Comparison of ENCODE assay signal across 17 mouse cellular contexts in the genomic region with DNA sequence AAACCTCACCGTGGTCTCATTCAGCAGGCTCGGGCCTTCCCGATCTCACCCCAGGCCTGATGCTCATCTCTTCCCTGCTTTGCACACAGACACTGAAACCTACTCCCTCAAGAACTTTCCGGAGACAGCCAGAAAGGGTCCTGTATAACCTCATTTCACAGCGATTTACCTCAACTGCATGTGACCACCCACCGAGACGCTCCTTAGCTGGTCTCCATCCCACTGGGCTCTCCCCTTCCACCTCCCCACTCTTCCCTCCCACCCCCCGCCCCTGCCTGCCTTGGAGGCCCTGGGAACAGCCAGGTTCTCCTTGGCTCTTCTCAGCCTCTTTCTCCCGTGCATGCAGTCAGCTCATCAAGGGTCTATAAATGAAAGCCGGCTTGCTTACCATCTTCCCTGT. TPM values are rescaled to one million over a fixed set of nuclear protein-coding genes. Genes with fewer than 3 reads are reported as not detected.
DNase-seq lines count a peak whose midpoint lies in the region; ATAC-seq and TF ChIP-seq lines count a peak whose summit lies in the region.
"Had no signal": no experiment of that assay in that cellular context is flagged by ENCODE, and none has a peak within 500 bp of the region (broad histone marks: within the 10 kb centered on the region; RNA-seq: fewer than 3 reads in every experiment).

No protein-coding gene starts in this region.

- no peak overlapping the region for H3K4me3 ChIP-seq in heart, embryonic 16.5 days (ENCODE audit: low read length)
- H3K4me3 ChIP-seq in heart, adult 2 months, result no peak overlapping the region
- no peak overlapping the region for H3K4me3 ChIP-seq in stomach, embryonic 14.5 days (ENCODE audit: low read depth, low read length)
- H3K4me3 ChIP-seq in stomach, postnatal 0 days (ENCODE audit: low read depth, low read length), result no peak overlapping the region
- no peak overlapping the region for H3K4me3 ChIP-seq in intestine, embryonic 16.5 days (ENCODE audit: low read length)
- H3K4me3 ChIP-seq: heart, embryonic 12.5 days; liver, embryonic 15.5 days; megakaryocyte, embryonic 14.5 days had no signal

- no peak for DNase-seq in heart, adult 2 months
- no peak for DNase-seq in stomach, postnatal 0 days (ENCODE audit: low spot score)
- no peak for DNase-seq in adrenal gland, postnatal 25 days
- no peak for DNase-seq in c-Kit-positive CD71-positive TER-119-positive erythroid progenitor cells, embryonic 14.5 days (ENCODE audit: low spot score)
- DNase-seq: adrenal gland, postnatal 10 days; B cell, adult 2 months; cerebellum, adult 2 months; gastrocnemius, postnatal 14 days; heart, postnatal 4 days; lung, postnatal 14 days had no signal

- no peak overlapping the region for H3K27ac ChIP-seq in heart, embryonic 16.5 days (ENCODE audit: low read length)
- H3K27ac ChIP-seq in heart, adult 2 months, result no peak overlapping the region
- H3K27ac ChIP-seq in stomach, embryonic 14.5 days (ENCODE audit: low read length), result peak overlapping the region; percentile 23; the same call in 1 of the 2 replicates
- H3K27ac ChIP-seq in stomach, postnatal 0 days (replicated peaks), result no peak overlapping the region
- H3K27ac ChIP-seq in intestine, embryonic 16.5 days (ENCODE audit: low read length), result peak overlapping the region; percentile 28; the same call in 1 of the 2 replicates
- H3K27ac ChIP-seq: kidney, postnatal 0 days; liver, embryonic 15.5 days had no signal

- 46% methylated on average over 10 of the region's 10 CpGs for WGBS in heart, embryonic 16.5 days
- whole genome bisulfite sequencing in heart, adult 2 months, result 55% methylated on average over 10 of the region's 10 CpGs
- WGBS in stomach, embryonic 14.5 days, result 35% methylated on average over 10 of the region's 10 CpGs
- 30% methylated on average over 10 of the region's 10 CpGs for WGBS in stomach, postnatal 0 days
- WGBS in intestine, embryonic 16.5 days, result 40% methylated on average over 10 of the region's 10 CpGs

- peaks cover 15% of the 10 kb centered on the region for H3K4me1 ChIP-seq in heart, embryonic 16.5 days (ENCODE audit: control insufficient read depth, insufficient read depth, low read length)
- no peaks in the 10 kb centered on the region for H3K4me1 ChIP-seq in heart, adult 2 months (ENCODE audit: control insufficient read depth, insufficient read depth, low read length)
- H3K4me1 ChIP-seq in stomach, embryonic 14.5 days (ENCODE audit: control insufficient read depth, insufficient read depth, low read length), result peaks cover 9% of the 10 kb centered on the region; the same call in 1 of the 2 replicates
- H3K4me1 ChIP-seq in stomach, postnatal 0 days (replicated peaks; ENCODE audit: control insufficient read depth, insufficient read depth), result no peaks in the 10 kb centered on the region
- H3K4me1 ChIP-seq in intestine, embryonic 16.5 days (ENCODE audit: control insufficient read depth, insufficient read depth, low read length), result peaks cover 3% of the 10 kb centered on the region; the same call in 1 of the 2 replicates
- H3K4me1 ChIP-seq: liver, embryonic 15.5 days had no signal

- H3K27me3 ChIP-seq in heart, embryonic 16.5 days (ENCODE audit: control insufficient read depth, insufficient read depth, low read length), result no peaks in the 10 kb centered on the region
- H3K27me3 ChIP-seq in heart, adult 2 months (ENCODE audit: control insufficient read depth, insufficient read depth, low read length), result no peaks in the 10 kb centered on the region
- no peaks in the 10 kb centered on the region for H3K27me3 ChIP-seq in stomach, embryonic 14.5 days (ENCODE audit: control insufficient read depth, insufficient read depth, low read length)
- no peaks in the 10 kb centered on the region for H3K27me3 ChIP-seq in stomach, postnatal 0 days (ENCODE audit: control insufficient read depth, insufficient read depth, low read length)
- H3K27me3 ChIP-seq in intestine, embryonic 16.5 days (replicated peaks; ENCODE audit: control insufficient read depth, insufficient read depth, low read length), result no peaks in the 10 kb centered on the region
- H3K27me3 ChIP-seq: heart, embryonic 12.5 days; liver, embryonic 15.5 days had no signal

- 0 out of 2 replicates have a peak overlapping the region, but pooled peaks have one; percentile 9 for H3K9ac ChIP-seq in heart, embryonic 16.5 days (ENCODE audit: low read length)
- H3K9ac ChIP-seq in heart, adult 2 months (ENCODE audit: low read depth, low read length), result no peak overlapping the region
- no peak overlapping the region for H3K9ac ChIP-seq in stomach, embryonic 14.5 days (replicated peaks; ENCODE audit: low read depth, low read length)
- no peak overlapping the region for H3K9ac ChIP-seq in stomach, postnatal 0 days (ENCODE audit: low read length)
- H3K9ac ChIP-seq in intestine, embryonic 16.5 days (ENCODE audit: low read depth, low read length), result 0 out of 2 replicates have a peak overlapping the region, but pooled peaks have one; percentile 16
- H3K9ac ChIP-seq: heart, embryonic 12.5 days; liver, embryonic 15.5 days had no signal

- H3K79me2 ChIP-seq in heart, adult 2 months (replicated peaks; ENCODE audit: control insufficient read depth, insufficient read depth, low read length), result no peaks in the 10 kb centered on the region

- H3K36me3 ChIP-seq in heart, embryonic 16.5 days (ENCODE audit: control insufficient read depth, insufficient read depth), result no peaks in the 10 kb centered on the region
- no peaks in the 10 kb centered on the region for H3K36me3 ChIP-seq in heart, adult 2 months (ENCODE audit: control insufficient read depth, insufficient read depth, low read length)
- no peaks in the 10 kb centered on the region for H3K36me3 ChIP-seq in stomach, embryonic 14.5 days (ENCODE audit: control insufficient read depth, insufficient read depth, low read length)
- no peaks in the 10 kb centered on the region for H3K36me3 ChIP-seq in stomach, postnatal 0 days (ENCODE audit: control insufficient read depth, insufficient read depth, low read length)
- H3K36me3 ChIP-seq in intestine, embryonic 16.5 days (ENCODE audit: control insufficient read depth, insufficient read depth, low read length), result no peaks in the 10 kb centered on the region
- H3K36me3 ChIP-seq: heart, embryonic 12.5 days; liver, embryonic 15.5 days had no signal

- no peak for TF ChIP-seq EP300 in heart, adult 2 months (IDR thresholded peaks at IDR 0.05; ENCODE audit: insufficient read depth, low read depth, low read length)
- TF ChIP-seq EP300 in stomach, postnatal 0 days (optimal IDR thresholded peaks at IDR 0.05), result no peak

- no peak for TF ChIP-seq POLR2A in heart, adult 2 months (IDR thresholded peaks at IDR 0.05; ENCODE audit: insufficient read depth, low read depth, low read length)

- H3K9me3 ChIP-seq in heart, embryonic 16.5 days (replicated peaks; ENCODE audit: control insufficient read depth, low read length), result peaks cover 3% of the 10 kb centered on the region; the same call in 1 of the 2 replicates
- no peaks in the 10 kb centered on the region for H3K9me3 ChIP-seq in stomach, embryonic 14.5 days (ENCODE audit: control insufficient read depth, low read depth, low read length)
- no peaks in the 10 kb centered on the region for H3K9me3 ChIP-seq in stomach, postnatal 0 days (ENCODE audit: control insufficient read depth, low read length)
- H3K9me3 ChIP-seq in intestine, embryonic 16.5 days (ENCODE audit: control insufficient read depth, low read length), result no peaks in the 10 kb centered on the region; the same call in 1 of the 2 replicates
- H3K9me3 ChIP-seq: heart, embryonic 12.5 days; liver, embryonic 15.5 days had no signal

- ATAC-seq in heart, embryonic 16.5 days (replicated peaks; ENCODE audit: extremely low read depth, insufficient read depth, low FRiP score), result no peak
- ATAC-seq in stomach, embryonic 14.5 days (ENCODE audit: insufficient number of reproducible peaks, insufficient read depth, low FRiP score, low read depth), result peak; percentile 61; the same call in 1 of the 2 replicates
- no peak; the same call in 1 of the 2 replicates for ATAC-seq in stomach, postnatal 0 days (ENCODE audit: low FRiP score, low TSS enrichment)
- ATAC-seq in intestine, embryonic 16.5 days, result no peak

- intact Hi-C loops in heart, adult 2 months (cut with DNase I), result no loop called here

- H3K4me2 ChIP-seq in heart, embryonic 16.5 days (ENCODE audit: low read depth, low read length), result no peak overlapping the region
- 0 out of 2 replicates have a peak overlapping the region, but pooled peaks have one; percentile 11 for H3K4me2 ChIP-seq in stomach, embryonic 14.5 days (replicated peaks; ENCODE audit: low read depth, low read length)
- no peak overlapping the region; the same call in 1 of the 2 replicates for H3K4me2 ChIP-seq in stomach, postnatal 0 days (replicated peaks; ENCODE audit: low read depth)
- peak overlapping the region; percentile 27 for H3K4me2 ChIP-seq in intestine, embryonic 16.5 days (ENCODE audit: low read depth, low read length)
- H3K4me2 ChIP-seq: heart, embryonic 12.5 days; liver, embryonic 15.5 days had no signal

- no peak for TF ChIP-seq CTCF in heart, adult 2 months (IDR thresholded peaks at IDR 0.05)
- TF ChIP-seq CTCF in stomach, postnatal 0 days (IDR thresholded peaks at IDR 0.05; ENCODE audit: low read depth), result no peak

RNA-seq across cellular contexts. Expression of a gene that starts 33.8 kb away (rescaled TPM):
- 14.8 and 15.5 TPM in 2 replicates for polyA plus RNA-seq in heart, embryonic 16.5 days (2015; fragmentation: Nextera tagmentation; extraction: Ambion mirVana)
- total RNA-seq in heart, adult 2 months (2021), result 10 to 100 TPM in 1 of 2 experiments, 1 to 10 TPM in 1; 9.2 to 10.3 TPM
- 6.3 and 8.3 TPM in 2 replicates for polyA plus RNA-seq in heart, adult 2 months (2012; rRNA removed)
- 27.6 and 30.1 TPM in 2 replicates for polyA plus RNA-seq in stomach, embryonic 14.5 days (2014; fragmentation: Nextera tagmentation; extraction: Ambion mirVana)
- polyA plus RNA-seq in stomach, postnatal 0 days (2015; fragmentation: Nextera tagmentation; extraction: Ambion mirVana), result 5.9 and 6.4 TPM in 2 replicates
- polyA plus RNA-seq in intestine, embryonic 16.5 days (2015; fragmentation: Nextera tagmentation; extraction: Ambion mirVana), result 12.8 and 13.0 TPM in 2 replicates
- total RNA-seq in adrenal gland, postnatal 25 days (2021), result 13.7 and 15.4 TPM in 2 replicates

RNA-seq across cellular contexts. Expression of a gene that starts 57.9 kb away (rescaled TPM):
- 3.1 and 3.7 TPM in 2 replicates for polyA plus RNA-seq in heart, embryonic 16.5 days (2015; fragmentation: Nextera tagmentation; extraction: Ambion mirVana)
- under 1 TPM; 0.52 to 0.65 TPM for total RNA-seq in heart, adult 2 months (2021)
- polyA plus RNA-seq in heart, adult 2 months (2012; rRNA removed), result 1.5 and 2.0 TPM in 2 replicates
- 1.3 and 1.7 TPM in 2 replicates for polyA plus RNA-seq in stomach, embryonic 14.5 days (2014; fragmentation: Nextera tagmentation; extraction: Ambion mirVana)
- polyA plus RNA-seq in stomach, postnatal 0 days (2015; fragmentation: Nextera tagmentation; extraction: Ambion mirVana), result 0.22 and 0.30 TPM in 2 replicates
- 0.40 and 0.50 TPM in 2 replicates for polyA plus RNA-seq in intestine, embryonic 16.5 days (2015; fragmentation: Nextera tagmentation; extraction: Ambion mirVana)
- total RNA-seq in adrenal gland, postnatal 25 days (2021), result 1.3 and 1.6 TPM in 2 replicates

Comparison
In these comparisons a context has a peak if more than half of its experiments do, and no peak if none do; other contexts are left out.
1. H3K27ac ChIP-seq: peak in stomach, embryonic 14.5 days (single experiment) and intestine, embryonic 16.5 days (single experiment); none in heart, embryonic 16.5 days (single experiment), heart, adult 2 months (single experiment) and stomach, postnatal 0 days (single experiment).
2. H3K4me2 ChIP-seq: peak in stomach, embryonic 14.5 days (single experiment) and intestine, embryonic 16.5 days (single experiment); none in heart, embryonic 16.5 days (single experiment) and stomach, postnatal 0 days (single experiment).
3. H3K9ac ChIP-seq: peak in heart, embryonic 16.5 days (single experiment) and intestine, embryonic 16.5 days (single experiment); none in heart, adult 2 months (single experiment), stomach, embryonic 14.5 days (single experiment) and stomach, postnatal 0 days (single experiment).